Mouse (Mus musculus) right cerebral cortex, postnatal 25 days (tissue): ENCODE data around the gene Eif2s1.

ENCODE experiments used
- DNase-seq: peaks from one replicate; pipeline ENCODE4 v3.0.0; 2022

Gene Eif2s1

DNA sequence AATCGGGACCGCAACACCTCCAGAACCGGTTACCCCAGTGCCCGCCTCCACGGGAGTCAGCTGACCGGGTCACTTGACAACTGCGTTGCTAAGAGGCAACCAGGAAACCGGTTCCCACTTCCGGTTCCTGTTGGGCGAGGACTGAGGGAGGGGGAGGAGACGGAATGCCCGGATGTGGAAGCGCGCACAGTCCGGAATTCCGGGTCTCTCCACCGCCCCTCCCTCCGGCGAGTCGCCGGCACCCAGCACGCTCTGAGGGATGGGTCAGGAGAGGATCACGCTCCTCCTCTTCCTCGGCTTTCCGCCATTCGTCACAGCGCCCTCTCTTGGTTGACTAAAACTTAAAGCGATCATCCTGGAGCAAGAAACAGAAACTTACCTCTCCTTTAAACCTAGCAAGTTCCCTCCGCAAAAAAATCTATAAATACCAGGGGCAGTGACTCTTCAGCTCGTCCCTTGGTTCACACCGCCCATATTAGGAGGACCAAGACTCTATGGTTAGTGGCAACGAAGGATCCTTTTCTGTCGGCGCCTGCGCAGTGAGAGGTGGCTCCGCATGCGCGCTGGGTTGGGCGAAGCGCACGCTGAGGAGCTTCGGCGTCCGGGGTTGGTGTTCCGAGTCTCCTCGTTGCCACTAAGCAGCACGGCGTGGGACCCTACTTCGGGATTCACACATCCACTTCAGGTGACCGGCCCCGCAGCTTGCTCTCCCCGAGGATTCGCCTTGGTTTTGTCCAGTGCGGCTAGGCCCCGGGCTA, at the start of gene Eif2s1, which contains the start of gene Atp6v1d:
TSS of gene Eif2s1 (plus strand) at position 324 of the 758 bp plus-strand sequence.
TSS of gene Atp6v1d (minus strand) at position 143 of the 758 bp plus-strand sequence.
- peak; percentile 99 for DNase-seq

DNA sequence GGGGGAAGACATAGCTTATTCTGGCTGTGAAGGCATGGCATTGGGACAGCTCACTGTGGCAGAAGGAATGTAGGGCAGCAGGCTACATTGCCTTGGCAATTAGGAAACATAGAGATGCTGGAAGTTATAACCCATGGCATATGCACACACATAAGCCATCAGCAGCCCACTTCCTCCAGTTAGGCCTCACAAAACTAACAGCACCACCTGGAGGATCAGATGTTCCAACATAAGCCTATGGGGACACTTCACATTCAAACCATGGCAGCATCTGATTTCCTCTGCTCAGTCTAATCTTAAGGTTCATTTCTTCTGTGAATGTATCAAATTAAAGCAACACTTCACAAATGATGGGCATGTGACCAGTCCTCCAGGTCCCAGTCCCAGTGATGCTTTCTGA, 47.2 kb upstream of the Eif2s1 start:
- DNase-seq, result no peak

DNA sequence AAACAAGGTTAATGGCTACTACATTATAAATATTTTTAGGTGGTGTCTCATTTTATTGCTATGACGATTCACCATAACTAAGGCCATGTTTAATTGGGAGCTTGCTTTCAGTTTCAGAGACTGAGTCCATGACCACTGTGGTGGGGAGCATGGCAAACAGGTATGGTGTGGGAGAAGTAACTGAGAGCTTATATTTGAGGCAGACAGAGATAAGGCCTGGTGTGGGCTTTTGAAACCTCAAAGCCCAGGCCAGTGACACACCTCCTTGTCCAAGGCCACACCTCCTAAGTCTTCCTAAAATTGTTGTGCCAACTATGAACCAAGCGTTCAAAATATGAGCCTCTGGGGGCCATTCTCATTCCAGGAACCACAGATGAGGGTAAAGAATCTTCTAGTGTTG, 27.1 kb upstream of the Eif2s1 start:
- no peak for DNase-seq

DNA sequence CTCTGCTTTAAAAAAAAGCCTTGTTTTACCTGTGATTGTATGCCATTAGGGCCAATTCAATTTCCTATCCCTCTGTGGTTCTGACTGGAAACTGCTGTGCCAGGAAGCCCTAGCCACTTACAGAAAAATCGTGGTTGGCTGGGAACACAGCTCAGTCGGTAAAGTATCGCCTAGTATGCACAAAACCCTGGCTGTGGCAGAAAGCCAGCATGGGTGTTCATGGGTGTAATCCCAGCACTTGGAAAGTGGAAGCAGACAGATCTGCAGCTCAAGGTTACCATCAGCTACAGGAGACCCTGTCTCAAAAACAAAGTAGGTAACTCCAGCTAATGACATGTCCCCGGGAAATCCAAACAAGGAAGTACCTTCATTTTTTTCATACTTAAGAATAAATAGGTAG, 21.7 kb upstream of the Eif2s1 start:
- DNase-seq, result no peak

DNA sequence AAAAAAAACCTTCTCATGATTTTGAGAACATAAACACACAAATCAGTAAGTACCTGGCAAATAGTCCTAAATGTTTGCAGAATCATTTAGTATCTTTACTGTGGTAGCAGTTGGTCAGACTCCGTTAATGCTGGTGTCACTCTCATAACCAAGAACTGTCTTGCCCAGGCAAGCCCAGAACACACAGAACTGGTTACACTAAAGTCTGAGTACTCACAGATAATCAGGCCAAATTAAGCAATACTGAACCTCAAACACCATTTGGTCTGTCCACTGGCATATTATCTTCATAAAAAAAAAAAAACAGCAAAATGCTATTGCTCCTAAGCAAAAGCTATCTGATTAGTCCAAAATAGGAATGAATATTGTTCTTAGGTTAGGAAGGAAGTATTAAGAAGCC, 19.2 kb upstream of the Eif2s1 start:
- no peak for DNase-seq

DNA sequence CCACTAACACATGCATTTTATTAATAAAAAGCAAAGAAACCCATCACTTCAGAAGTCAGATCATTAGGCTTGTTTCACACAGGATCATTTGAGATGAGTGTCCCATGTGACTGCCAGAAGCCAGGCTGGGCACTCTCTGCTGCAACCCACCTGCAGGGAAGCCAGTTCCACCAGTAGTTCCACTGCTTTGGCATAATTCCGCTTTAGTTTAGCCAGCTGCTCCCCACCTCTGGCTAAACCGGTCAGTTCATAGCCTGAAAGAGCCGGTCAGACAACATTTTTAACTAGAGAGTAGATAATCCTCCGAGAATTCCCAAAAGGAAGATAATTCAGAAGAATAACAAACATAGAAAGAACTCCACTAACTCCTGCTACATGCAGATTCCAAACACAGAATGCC, 13.4 kb upstream of the Eif2s1 start:
- no peak for DNase-seq

DNA sequence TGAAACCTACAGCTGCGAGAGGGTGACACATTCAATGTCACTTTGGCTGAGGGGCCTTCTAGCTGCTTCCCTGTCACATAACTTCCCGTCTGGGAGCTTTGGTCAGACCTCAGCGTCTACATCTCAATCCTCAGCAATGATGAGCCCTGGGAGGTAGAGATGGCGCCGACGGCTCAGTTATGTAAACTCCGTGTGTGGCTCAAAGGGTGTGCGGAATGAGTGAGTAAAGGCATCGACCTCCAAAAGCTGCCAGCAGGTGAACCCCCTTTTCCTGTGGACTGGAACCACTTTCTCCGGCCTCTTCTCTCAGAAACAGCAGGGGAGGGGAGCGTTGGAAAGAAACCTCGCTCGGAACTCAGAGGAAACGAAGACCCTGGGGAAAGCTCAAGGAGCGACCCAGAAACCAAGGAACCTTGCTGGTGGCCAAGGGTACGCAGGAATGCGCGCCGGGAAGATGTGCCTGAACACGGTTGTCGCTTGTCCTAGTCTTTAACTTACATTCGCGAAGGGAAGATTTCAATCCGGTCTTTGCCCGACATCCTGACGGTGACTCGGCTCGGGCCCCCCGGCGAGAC, 611 bp upstream of the Eif2s1 start:
- no peak for DNase-seq

DNA sequence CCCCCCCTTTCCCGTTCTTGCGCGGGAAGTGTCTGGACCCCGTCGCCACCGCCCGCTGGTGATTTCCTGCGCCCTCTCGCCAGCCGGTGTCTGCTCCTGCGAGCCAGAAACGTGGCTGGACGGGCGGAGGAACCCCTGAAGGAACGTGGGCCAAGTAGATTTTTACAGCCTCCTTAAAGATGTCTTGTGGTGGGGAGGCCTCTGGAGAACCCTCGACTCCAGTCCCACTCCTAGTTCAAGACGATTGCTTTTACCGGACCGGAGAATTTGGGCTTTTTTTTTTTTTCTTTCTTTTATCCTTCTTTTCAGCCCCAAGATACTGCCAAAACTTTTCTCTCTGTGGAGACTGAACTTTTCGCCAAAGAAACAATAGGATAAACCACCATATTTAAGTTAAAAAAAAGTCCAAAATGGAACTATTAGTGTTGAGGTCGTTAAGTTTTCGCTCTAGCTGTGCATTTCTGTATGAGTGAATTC, 673 bp downstream of the Eif2s1 start:
- DNase-seq, result no peak

DNA sequence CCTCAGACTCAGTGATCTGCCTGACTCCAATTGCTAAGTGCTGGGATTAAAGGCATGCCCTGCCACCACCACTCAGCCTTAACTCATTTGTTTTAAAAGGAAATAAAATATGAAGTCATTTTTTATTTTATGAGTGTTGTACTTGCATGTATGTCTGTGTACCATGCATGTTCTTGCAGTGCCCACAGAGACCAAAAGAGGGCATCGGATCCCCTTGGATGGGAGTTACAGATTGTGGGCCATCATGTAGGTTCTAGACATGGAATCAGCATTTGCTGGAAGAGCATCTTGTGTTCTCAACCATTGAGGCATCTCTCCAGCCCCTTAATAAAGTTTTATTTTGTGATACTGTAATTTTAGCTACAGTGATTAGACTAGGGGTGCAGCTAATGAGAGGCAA, 3.8 kb downstream of the Eif2s1 start:
- no peak for DNase-seq

DNA sequence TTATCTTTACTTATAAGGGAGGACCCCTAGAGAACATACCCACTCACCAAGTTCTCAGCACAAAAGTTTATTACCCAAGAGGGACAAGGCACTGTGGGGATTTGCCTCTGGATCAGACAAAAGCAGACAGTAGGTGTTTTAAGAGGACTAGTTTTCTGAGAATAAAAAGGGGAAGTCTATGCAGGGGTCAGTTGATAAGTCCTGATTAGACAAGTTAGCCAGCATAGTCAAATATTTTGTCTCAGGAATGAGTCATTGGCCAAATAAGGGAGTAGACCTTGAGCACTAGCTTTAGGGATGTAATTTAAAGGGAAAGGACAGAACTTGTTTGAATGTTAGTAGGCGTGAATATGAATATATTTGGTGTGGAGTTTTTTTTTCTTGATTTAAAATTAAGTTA, 6.5 kb downstream of the Eif2s1 start:
- DNase-seq, result no peak

DNA sequence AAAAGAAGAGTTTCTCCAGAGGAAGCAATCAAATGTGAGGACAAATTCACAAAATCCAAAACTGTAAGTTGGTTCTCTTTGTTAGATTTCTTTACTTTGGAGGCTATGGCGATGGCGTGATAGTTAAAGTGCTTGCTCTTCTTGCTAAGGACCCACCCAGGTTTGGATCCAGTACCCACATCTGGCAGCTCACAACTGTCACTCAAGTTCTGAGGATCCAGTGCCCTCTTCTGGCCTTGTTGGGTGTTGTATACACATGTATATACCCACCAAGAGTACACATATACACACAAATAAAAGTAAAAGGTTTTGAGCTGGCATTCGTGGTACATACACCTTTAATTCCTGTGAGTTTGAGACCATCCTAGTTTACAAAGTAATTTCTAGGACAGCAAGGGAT, 13.0 kb downstream of the Eif2s1 start:
- DNase-seq, result no peak

DNA sequence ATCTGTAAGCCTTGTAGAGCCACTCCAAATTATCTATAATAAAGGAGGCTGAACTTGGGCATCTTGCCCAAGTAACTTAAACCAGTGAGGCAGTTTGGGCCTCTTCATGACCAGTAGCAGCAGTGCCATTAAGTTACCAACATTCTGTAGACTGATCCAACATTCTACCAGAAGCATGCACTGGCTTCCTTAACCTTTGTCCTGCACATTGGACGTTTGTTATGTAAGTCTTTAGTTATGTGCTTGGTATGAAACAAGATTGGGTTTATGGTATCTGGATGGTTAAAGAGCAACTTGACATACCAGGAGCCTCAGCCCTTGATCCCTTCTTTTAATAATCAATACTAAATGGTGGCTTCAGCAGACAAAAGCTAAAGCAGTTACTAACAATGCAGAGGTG, 28.4 kb downstream of the Eif2s1 start:
- no peak for DNase-seq

DNA sequence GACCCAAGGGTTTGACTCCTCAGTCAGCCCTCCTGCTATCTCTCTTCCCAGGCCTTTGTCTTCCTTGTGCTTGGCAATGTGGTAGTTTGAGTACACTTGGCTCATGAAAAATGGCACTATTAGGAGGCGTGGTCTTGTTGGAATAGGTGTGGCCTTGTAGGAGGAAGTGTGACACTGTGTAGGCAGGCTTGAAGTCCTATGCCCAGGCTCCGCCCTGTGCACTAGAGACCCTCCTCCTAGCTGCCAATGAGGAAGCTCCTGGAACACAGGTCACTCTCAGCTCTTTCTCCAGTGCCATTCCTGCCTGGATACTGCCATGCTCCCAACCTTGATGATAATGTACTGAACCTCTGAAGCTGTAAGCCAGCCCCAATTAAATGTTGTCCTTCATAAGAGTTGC, 29.5 kb downstream of the Eif2s1 start:
- no peak for DNase-seq

DNA sequence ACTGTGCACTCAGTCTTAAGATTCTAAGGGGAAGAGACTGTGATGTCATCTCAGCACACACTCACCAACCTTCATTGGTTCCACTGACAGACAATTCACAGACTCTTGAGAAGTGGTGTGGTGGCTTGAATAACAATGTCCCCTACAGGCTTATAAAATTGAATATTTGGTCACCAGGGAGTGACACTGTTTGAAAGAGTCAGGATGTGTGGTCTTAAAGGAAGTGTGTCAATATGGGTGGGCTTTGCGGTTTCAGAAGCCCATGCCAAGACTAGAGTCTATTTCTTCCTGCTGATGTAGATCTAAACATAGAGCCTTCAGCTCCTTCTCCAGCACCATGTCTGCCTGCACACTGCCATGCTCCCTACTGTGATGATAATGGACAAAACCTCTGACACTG, 36.2 kb downstream of the Eif2s1 start:
- DNase-seq, result no peak

DNA sequence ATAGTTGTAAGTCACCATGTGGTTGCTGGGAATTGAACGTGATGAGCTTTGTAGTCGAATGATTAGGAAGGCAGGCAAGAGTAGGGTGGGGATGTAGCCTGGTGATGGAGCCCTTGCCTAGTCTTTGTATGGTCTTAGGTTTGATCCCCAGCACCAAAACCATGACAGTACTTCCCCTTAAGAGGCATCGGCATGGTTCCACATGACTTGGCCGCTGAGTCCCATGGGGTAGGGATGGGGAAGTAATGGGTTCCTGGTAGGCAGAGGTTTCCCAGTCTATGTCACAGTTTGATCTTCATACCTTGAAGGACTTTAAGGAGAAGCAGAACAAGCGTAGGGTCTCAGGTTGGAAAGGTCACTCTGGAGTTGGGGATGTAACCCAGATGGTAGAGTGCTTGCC, 39.8 kb downstream of the Eif2s1 start:
- DNase-seq, result no peak

DNA sequence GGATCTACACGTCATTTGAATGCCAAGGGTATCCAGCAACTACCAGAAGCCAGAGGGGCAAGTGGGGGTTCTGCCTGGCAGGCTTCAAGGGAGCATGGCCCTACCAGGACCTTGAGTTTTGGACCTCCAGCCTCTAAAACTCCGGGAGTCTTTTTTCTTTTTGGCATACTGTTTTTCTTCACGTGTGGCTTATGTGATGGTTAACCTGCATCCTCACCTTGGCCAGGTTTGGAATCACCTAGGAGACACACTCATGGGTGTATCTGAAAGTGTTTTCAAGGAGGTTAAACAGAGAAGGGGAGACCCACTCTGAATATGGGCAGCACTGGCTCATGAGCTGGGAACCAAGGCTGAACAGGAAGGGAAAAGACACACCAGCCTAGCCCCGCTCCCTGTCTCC, 41.7 kb downstream of the Eif2s1 start:
- DNase-seq, result no peak

DNA sequence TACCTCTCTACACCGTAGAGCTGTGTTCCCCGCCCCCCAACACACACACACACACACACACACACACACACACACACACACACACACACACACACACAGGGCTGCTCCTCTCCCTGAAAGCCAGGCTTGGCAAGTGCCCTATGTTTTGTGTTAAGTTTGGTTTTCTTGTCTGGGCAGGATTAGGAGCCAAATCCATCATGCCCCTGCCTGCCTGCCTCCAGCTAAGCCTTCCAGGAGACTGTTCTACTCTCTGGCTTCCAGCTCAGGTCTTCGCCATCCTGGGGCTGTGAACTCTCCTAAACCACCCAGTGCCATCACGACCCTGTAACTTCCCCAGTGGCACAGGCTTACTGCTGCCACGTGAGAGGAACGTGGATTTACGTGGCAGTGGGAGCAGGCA, 42.9 kb downstream of the Eif2s1 start:
- no peak for DNase-seq

DNA sequence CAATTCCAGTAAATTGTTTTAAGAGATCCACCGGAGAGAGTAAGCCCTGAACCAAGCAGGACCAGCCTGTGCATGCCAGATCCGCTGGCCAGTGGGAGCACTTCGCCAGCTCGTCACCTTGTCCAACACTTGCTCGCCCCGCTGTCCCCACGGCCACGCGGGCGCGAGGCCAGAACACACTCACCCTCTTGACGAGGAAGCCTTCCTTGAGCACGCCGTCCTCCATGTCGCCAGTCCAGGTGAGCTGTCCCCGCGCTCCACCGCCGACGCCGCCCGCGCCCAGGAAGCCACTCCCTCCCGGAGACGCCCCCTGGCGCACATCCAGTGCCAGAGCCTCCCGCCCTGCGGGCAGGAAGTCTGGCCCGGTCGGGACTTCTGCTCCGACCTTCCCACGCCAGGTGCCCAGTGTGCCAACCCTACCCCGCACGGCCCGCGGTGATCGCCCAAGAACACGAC, 45.1 kb downstream of the Eif2s1 start, which contains the start of gene Plek2:
TSS of gene Plek2 (minus strand) at position 258 of the 456 bp plus-strand sequence.
- DNase-seq, result peak; percentile 10

DNA sequence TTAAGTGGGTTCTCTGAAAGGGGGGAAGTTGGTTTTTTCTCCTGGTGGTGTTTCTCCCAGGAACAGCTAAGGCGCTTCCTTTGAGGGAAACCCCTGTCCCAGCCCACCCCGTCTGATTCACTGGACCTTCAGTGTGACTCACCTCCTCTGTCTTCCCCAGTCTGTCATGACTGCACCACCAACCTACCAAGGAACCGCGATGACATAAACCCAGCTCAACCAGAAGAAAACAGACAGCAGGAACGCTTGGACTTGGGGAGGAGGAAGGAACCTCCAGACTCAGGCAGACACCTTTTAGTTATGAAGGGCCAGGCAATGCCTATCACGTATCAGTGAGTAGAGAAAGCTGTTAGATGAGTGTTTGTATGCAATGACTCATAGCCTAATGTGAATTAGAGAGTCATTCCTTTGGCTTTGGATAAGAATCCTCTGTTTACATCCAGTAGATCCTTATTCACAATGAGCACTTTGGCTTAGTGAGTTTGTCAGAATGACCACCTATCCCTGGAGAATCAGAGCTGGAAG, 46.5 kb downstream of the Eif2s1 start:
- DNase-seq, result no peak

DNA sequence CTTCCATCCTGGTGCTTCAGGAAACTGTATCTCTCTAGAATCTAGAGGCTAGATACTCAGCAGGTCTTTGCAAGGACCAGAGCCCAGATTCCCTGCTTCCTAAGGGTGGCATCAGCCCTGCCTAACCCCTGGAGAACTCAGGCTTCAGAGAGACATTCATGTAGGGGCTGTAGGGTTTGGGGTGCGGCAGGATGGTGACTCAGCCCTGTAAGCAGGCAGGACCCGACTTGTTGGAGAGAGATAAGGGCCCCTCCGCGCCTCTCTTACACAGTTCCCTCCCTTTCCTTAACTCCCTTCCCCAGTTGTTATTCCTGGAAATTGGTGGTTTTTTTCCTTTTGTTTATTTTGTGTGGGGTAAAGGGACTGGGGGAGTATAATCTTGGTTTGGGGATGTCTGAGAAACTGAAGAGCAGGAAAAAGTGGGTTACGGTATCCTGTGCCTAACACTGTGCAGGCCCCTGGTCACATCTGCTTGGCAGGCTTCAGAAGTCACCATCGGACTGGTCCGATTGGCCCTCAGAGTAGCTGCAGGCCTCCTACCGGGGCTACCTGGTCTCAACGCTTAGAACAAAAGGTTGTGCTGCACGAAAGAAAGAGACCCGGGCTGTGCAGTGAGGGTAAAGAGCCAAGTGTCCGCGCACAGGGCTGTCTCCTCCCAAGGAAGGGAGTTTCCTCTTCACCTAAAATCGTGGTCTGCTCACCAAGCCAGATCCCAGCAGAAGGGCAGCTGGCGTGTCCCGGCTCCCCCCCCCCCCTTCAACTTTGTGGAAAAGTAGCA, 49.3 kb downstream of the Eif2s1 start:
- no peak for DNase-seq

DNA sequence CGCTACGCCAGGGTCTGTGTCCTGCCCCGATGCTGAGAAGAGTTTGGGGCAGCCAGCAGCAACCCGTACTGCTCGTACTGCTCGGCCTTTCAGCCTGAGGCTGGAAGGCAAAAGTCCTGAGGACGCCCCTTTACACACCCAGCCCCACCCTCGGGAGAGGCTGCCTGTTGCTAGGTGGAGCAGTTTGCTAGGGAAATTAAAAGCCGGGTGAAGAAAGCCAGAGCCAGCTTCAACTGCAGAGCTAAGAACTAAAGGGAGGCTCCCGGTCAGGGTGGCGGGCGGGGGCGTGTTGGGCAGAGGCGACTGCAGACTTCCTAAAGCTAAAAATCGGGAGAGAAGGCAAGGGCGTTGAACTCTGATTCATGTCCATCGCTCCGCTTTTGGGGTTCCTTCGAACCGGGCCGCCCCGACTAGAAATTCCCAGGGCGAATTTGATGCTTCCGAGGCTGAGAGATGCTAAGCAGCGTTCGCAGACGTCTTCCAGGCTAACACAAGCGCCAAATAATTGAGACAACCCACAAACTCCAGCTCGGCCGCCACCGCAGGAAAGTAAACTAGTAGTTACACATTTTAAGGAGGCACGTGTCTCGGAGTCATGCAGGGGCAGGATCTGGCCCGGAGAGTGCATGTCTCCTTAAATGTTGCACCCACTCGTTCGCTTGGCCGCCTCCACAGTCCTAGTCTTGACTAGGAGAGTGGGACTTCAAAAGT, 50.2 kb downstream of the Eif2s1 start:
- DNase-seq, result peak; percentile 20

DNA sequence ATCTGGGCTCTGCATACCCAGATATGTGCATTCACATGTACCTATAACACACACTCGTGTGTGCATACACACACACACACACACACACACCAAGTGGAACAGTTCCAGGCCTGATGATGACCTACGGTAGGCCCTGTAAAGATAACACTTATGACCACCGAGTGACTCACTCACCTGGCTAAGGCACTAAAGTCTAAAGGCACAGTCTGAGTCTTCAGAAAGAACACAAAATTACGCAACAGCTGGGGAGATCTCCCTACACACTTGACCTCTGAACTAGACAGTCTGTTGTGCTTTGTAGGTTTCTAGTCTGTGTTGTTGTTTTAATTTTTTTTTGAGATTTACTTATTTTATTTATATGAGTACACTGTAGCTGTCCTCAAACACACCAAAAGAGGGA, 52.8 kb downstream of the Eif2s1 start:
- no peak for DNase-seq

DNA sequence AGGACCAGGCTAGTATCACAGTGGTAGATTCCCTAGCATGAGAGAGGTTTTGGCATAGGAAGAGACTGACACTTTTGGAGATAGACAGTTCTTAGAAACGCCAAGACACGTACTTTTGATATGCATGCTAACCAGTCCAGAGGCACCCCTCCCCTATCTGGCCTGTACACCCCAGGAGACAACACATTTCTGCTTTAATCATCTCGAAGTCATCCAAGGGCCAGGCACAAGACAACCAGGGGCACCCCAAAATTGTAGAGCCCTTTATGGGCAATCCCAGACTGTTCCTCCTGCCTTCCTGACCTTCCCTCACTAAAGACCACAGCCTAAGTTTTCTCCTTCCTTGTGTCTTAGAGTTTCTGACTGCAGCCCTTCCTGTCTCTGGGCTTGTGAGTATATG, 53.9 kb downstream of the Eif2s1 start:
- no peak for DNase-seq
